Mouse (Mus musculus): Measurements from ENCODE around the gene Zbtb25. TPM values are rescaled to one million over a fixed set of nuclear protein-coding genes. Genes with fewer than 3 reads are reported as not detected.
A peak's percentile ranks its signal among the peaks of the same experiment; 100 is the strongest.

Zbtb25 gene
- polyA plus RNA-seq, 1 experiment from 2014 or later: 19.5 TPM

- ATAC-seq (ENCODE audit: insufficient number of reproducible peaks, low FRiP score, low TSS enrichment, low read depth) (no peak), DNase-seq (ENCODE audit: low spot score) (no peak)
- no peak overlapping the region for H3K9ac ChIP-seq (ENCODE audit: low read length)
- no peak overlapping the region for H3K4me2 ChIP-seq (ENCODE audit: low read depth, severe bottlenecking)
- H3K4me1 ChIP-seq (ENCODE audit: control insufficient read depth, insufficient read depth, low read length): no peaks in the 10 kb centered on the region
- H3K27ac ChIP-seq (replicated peaks; ENCODE audit: low read depth, low read length): no peak overlapping the region
- 94% methylated on average over 8 of the region's 8 CpGs for WGBS
- H3K27me3 ChIP-seq (ENCODE audit: control insufficient read depth, insufficient read depth, low read length): no peaks in the 10 kb centered on the region
- no peaks in the 10 kb centered on the region for H3K9me3 ChIP-seq (ENCODE audit: control insufficient read depth, low read length)
- peaks cover 4% of the 10 kb centered on the region; the same call in 1 of the 2 replicates for H3K36me3 ChIP-seq (ENCODE audit: control insufficient read depth, insufficient read depth, low read length)
- no peak overlapping the region for H3K4me3 ChIP-seq (ENCODE audit: low read depth, low read length)
These were observed 15.9 kb upstream of the Zbtb25 start for GRCm38 (mm10) chr12:76385342-76385741.

- WGBS: 88% methylated on average over 7 of the region's 7 CpGs
- DNase-seq (ENCODE audit: low spot score) (no peak), ATAC-seq (ENCODE audit: insufficient number of reproducible peaks, low FRiP score, low TSS enrichment, low read depth) (no peak)
- no peak overlapping the region for H3K27ac ChIP-seq (replicated peaks; ENCODE audit: low read depth, low read length)
- no peaks in the 10 kb centered on the region for H3K36me3 ChIP-seq (ENCODE audit: control insufficient read depth, insufficient read depth, low read length)
- no peaks in the 10 kb centered on the region for H3K27me3 ChIP-seq (ENCODE audit: control insufficient read depth, insufficient read depth, low read length)
- H3K4me2 ChIP-seq (ENCODE audit: low read depth, severe bottlenecking): no peak overlapping the region
- no peak overlapping the region for H3K4me3 ChIP-seq (ENCODE audit: low read depth, low read length)
- no peaks in the 10 kb centered on the region for H3K9me3 ChIP-seq (ENCODE audit: control insufficient read depth, low read length)
- H3K9ac ChIP-seq (ENCODE audit: low read length): no peak overlapping the region
- H3K4me1 ChIP-seq (ENCODE audit: control insufficient read depth, insufficient read depth, low read length): no peaks in the 10 kb centered on the region
These were observed 10.7 kb upstream of the Zbtb25 start for GRCm38 (mm10) chr12:76380151-76380550.

- DNase-seq (ENCODE audit: low spot score) (no peak), ATAC-seq (ENCODE audit: insufficient number of reproducible peaks, low FRiP score, low TSS enrichment, low read depth) (no peak)
- Histone ChIP-seq H3K36me3 (ENCODE audit: control insufficient read depth, insufficient read depth, low read length) (no peaks in the 10 kb centered on the region), H3K9me3 (ENCODE audit: control insufficient read depth, low read length) (no peaks in the 10 kb centered on the region), H3K4me3 (ENCODE audit: low read depth, low read length) (no peak overlapping the region), H3K27me3 (ENCODE audit: control insufficient read depth, insufficient read depth, low read length) (no peaks in the 10 kb centered on the region), H3K27ac (replicated peaks; ENCODE audit: low read depth, low read length) (no peak overlapping the region), H3K4me1 (ENCODE audit: control insufficient read depth, insufficient read depth, low read length) (0 out of 2 replicates have a peak, but pooled peaks cover 3% of the 10 kb centered on the region), H3K9ac (ENCODE audit: low read length) (no peak overlapping the region), H3K4me2 (ENCODE audit: low read depth, severe bottlenecking) (no peak overlapping the region)
- WGBS: 90% methylated on average over 5 of the region's 5 CpGs
These were observed 9.2 kb upstream of the Zbtb25 start for GRCm38 (mm10) chr12:76378556-76378955.

- H3K27ac ChIP-seq (replicated peaks; ENCODE audit: low read depth, low read length): no peak overlapping the region
- 0 out of 2 replicates have a peak, but pooled peaks cover 3% of the 10 kb centered on the region for H3K4me1 ChIP-seq (ENCODE audit: control insufficient read depth, insufficient read depth, low read length)
- H3K4me2 ChIP-seq (ENCODE audit: low read depth, severe bottlenecking): no peak overlapping the region
- WGBS: 92% methylated on average over 3 of the region's 3 CpGs
- DNase-seq (ENCODE audit: low spot score) (no peak), ATAC-seq (ENCODE audit: insufficient number of reproducible peaks, low FRiP score, low TSS enrichment, low read depth) (no peak)
- no peak overlapping the region for H3K4me3 ChIP-seq (ENCODE audit: low read depth, low read length)
- no peaks in the 10 kb centered on the region for H3K36me3 ChIP-seq (ENCODE audit: control insufficient read depth, insufficient read depth, low read length)
- H3K9ac ChIP-seq (ENCODE audit: low read length): no peak overlapping the region
- no peaks in the 10 kb centered on the region for H3K9me3 ChIP-seq (ENCODE audit: control insufficient read depth, low read length)
- no peaks in the 10 kb centered on the region for H3K27me3 ChIP-seq (ENCODE audit: control insufficient read depth, insufficient read depth, low read length)
These were observed 8.3 kb upstream of the Zbtb25 start for GRCm38 (mm10) chr12:76377726-76378125.

- ATAC-seq (ENCODE audit: insufficient number of reproducible peaks, low FRiP score, low TSS enrichment, low read depth): no peak
- no peak for DNase-seq (ENCODE audit: low spot score)
- Histone ChIP-seq H3K9me3 (ENCODE audit: control insufficient read depth, low read length) (no peaks in the 10 kb centered on the region), H3K27ac (replicated peaks; ENCODE audit: low read depth, low read length) (no peak overlapping the region), H3K4me2 (ENCODE audit: low read depth, severe bottlenecking) (no peak overlapping the region), H3K36me3 (ENCODE audit: control insufficient read depth, insufficient read depth, low read length) (no peaks in the 10 kb centered on the region), H3K9ac (ENCODE audit: low read length) (no peak overlapping the region), H3K4me1 (ENCODE audit: control insufficient read depth, insufficient read depth, low read length) (0 out of 2 replicates have a peak, but pooled peaks cover 5% of the 10 kb centered on the region), H3K27me3 (ENCODE audit: control insufficient read depth, insufficient read depth, low read length) (no peaks in the 10 kb centered on the region), H3K4me3 (ENCODE audit: low read depth, low read length) (no peak overlapping the region)
- 92% methylated on average over 6 of the region's 6 CpGs for WGBS
These were observed 7.7 kb upstream of the Zbtb25 start for GRCm38 (mm10) chr12:76377059-76377458.

- Histone ChIP-seq H3K4me2 (ENCODE audit: low read depth, severe bottlenecking) (no peak overlapping the region), H3K27me3 (ENCODE audit: control insufficient read depth, insufficient read depth, low read length) (no peaks in the 10 kb centered on the region), H3K27ac (replicated peaks; ENCODE audit: low read depth, low read length) (no peak overlapping the region), H3K4me1 (ENCODE audit: control insufficient read depth, insufficient read depth, low read length) (peaks cover 6% of the 10 kb centered on the region; the same call in 1 of the 2 replicates), H3K36me3 (ENCODE audit: control insufficient read depth, insufficient read depth, low read length) (no peaks in the 10 kb centered on the region), H3K9ac (ENCODE audit: low read length) (no peak overlapping the region), H3K9me3 (ENCODE audit: control insufficient read depth, low read length) (no peaks in the 10 kb centered on the region), H3K4me3 (ENCODE audit: low read depth, low read length) (no peak overlapping the region)
- WGBS: 52% methylated on average over 7 of the region's 7 CpGs
- ATAC-seq (ENCODE audit: insufficient number of reproducible peaks, low FRiP score, low TSS enrichment, low read depth): no peak
- peak; percentile 41 for DNase-seq (ENCODE audit: low spot score)
These were observed 7.2 kb upstream of the Zbtb25 start for GRCm38 (mm10) chr12:76376649-76377048.

GRCm38 (mm10) chr12:76375506-76375905, 6.1 kb upstream of the Zbtb25 start:
- no peak overlapping the region for H3K4me3 ChIP-seq (ENCODE audit: low read depth, low read length)
- H3K27ac ChIP-seq (replicated peaks; ENCODE audit: low read depth, low read length): no peak overlapping the region
- WGBS: 88% methylated on average over 3 of the region's 3 CpGs
- DNase-seq (ENCODE audit: low spot score): no peak
- H3K27me3 ChIP-seq (ENCODE audit: control insufficient read depth, insufficient read depth, low read length): no peaks in the 10 kb centered on the region
- no peak overlapping the region for H3K9ac ChIP-seq (ENCODE audit: low read length)
- H3K36me3 ChIP-seq (ENCODE audit: control insufficient read depth, insufficient read depth, low read length): no peaks in the 10 kb centered on the region
- H3K4me1 ChIP-seq (ENCODE audit: control insufficient read depth, insufficient read depth, low read length): peaks cover 7% of the 10 kb centered on the region; the same call in 1 of the 2 replicates
- no peaks in the 10 kb centered on the region for H3K9me3 ChIP-seq (ENCODE audit: control insufficient read depth, low read length)
- no peak overlapping the region for H3K4me2 ChIP-seq (ENCODE audit: low read depth, severe bottlenecking)
- no peak for ATAC-seq (ENCODE audit: insufficient number of reproducible peaks, low FRiP score, low TSS enrichment, low read depth)

GRCm38 (mm10) chr12:76374911-76375310, 5.5 kb upstream of the Zbtb25 start:
- Histone ChIP-seq H3K4me3 (ENCODE audit: low read depth, low read length) (no peak overlapping the region), H3K9ac (ENCODE audit: low read length) (no peak overlapping the region), H3K27ac (replicated peaks; ENCODE audit: low read depth, low read length) (no peak overlapping the region), H3K4me1 (ENCODE audit: control insufficient read depth, insufficient read depth, low read length) (peaks cover 7% of the 10 kb centered on the region; the same call in 1 of the 2 replicates), H3K36me3 (ENCODE audit: control insufficient read depth, insufficient read depth, low read length) (no peaks in the 10 kb centered on the region), H3K4me2 (ENCODE audit: low read depth, severe bottlenecking) (no peak overlapping the region), H3K27me3 (ENCODE audit: control insufficient read depth, insufficient read depth, low read length) (no peaks in the 10 kb centered on the region), H3K9me3 (ENCODE audit: control insufficient read depth, low read length) (no peaks in the 10 kb centered on the region)
- 72% methylated on average over 4 of the region's 4 CpGs for WGBS
- ATAC-seq (ENCODE audit: insufficient number of reproducible peaks, low FRiP score, low TSS enrichment, low read depth): no peak
- no peak for DNase-seq (ENCODE audit: low spot score)

GRCm38 (mm10) chr12:76373991-76374390, 4.6 kb upstream of the Zbtb25 start:
- DNase-seq (ENCODE audit: low spot score): no peak
- no peak overlapping the region; the same call in 1 of the 2 replicates for H3K27ac ChIP-seq (replicated peaks; ENCODE audit: low read depth, low read length)
- 79% methylated on average over 6 of the region's 6 CpGs for WGBS

More at GRCm38 (mm10) chr12:76373991-76374390, 4.6 kb upstream of the Zbtb25 start:
- no peak for ATAC-seq (ENCODE audit: insufficient number of reproducible peaks, low FRiP score, low TSS enrichment, low read depth)
- Histone ChIP-seq H3K9ac (ENCODE audit: low read length) (no peak overlapping the region), H3K4me2 (ENCODE audit: low read depth, severe bottlenecking) (no peak overlapping the region), H3K36me3 (ENCODE audit: control insufficient read depth, insufficient read depth, low read length) (no peaks in the 10 kb centered on the region), H3K9me3 (ENCODE audit: control insufficient read depth, low read length) (no peaks in the 10 kb centered on the region), H3K4me3 (ENCODE audit: low read depth, low read length) (no peak overlapping the region), H3K27me3 (ENCODE audit: control insufficient read depth, insufficient read depth, low read length) (no peaks in the 10 kb centered on the region), H3K4me1 (ENCODE audit: control insufficient read depth, insufficient read depth, low read length) (peaks cover 7% of the 10 kb centered on the region; the same call in 1 of the 2 replicates)

All from limb, embryonic 11.5 days (tissue).